Mouse (Mus musculus): ENCODE measurements around the gene Nckap5.

DNA sequence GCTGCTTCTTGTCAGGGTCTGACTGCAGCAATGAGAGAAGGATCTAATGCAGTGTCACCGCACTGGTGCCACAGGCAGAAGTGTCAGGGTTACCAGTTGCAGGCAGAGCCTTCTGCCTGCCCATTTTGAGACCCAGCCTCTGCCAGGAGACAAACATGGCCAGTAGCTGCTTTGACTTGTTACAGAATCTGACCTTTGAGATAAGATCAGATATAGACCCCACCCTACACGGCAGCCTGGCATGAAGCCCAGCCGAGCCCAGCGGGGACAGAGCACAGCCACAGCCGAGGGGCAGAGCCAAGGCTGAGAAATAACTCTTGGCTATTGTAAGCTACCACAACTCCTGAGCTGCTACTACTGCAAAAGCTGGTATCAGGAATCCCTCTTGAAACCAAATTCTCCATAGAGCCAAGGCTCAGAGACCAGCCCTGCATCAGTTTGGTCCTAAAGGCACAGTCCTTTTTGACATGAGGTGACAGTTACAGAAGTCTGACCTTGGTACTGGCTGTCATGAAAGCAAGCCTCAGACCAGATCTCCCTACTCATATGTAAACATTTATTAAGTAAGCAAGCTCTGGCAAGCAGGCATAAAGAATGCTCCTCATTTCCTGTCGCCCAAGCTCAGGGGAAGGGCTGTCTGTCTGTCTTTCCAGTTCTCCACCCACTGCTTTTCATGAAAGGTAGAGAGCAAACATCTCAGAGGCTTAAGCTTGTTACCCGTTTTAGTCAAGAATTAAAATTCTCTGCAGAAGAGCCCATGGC, 237.4 kb downstream of the Nckap5 start:
- TF ChIP-seq POLR2A (IDR thresholded peaks at IDR 0.05; ENCODE audit: extremely low read depth, insufficient read depth, low read length) = no peak
- no peak for TF ChIP-seq CTCF (IDR thresholded peaks at IDR 0.05; ENCODE audit: low read depth, low read length)

Measured in liver, adult 2 months (tissue).